Mouse (Mus musculus): Measurements from ENCODE around the gene Invs.

DNA sequence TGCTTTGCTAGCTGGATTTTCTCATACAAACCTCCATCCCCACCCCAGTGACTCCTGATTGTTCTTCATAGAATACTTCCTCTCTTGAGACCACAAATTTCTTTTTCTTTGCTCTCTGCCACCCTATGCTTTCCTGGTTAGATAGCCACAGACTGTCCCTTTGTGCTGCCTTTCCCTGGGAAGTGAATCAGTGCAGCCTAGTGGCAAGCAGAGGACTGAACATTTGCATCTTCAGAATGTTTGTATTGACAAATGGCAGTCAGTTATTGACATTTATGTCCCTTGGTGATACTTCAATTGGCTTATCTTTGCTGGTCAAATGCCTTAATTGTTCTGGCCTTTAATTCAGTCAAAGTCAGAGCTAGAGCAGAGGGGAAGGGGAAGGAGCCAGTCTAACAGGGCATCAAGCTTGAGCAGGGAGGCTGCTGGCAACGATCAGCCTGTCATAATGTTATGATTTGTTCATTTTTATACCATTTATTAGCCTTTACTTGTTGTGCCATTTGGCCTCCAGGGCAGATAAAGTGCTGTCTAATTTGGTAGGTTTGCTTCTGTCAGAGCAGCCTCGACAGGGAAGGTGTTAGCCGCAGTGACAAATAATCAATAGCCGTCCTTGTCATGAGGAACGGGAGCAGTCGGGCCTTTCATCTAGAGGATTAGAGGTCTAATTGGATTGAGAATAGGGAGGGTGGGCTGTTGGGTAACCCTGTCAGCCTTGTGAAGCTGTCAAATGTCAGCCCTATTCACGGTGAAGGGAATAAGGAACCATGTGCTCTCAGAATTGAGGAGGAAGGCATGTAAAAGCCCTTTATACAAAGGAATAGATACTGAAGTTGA, 55.6 kb downstream of the Invs start:
- TF ChIP-seq POLR2A (IDR thresholded peaks at IDR 0.05; ENCODE audit: low read depth, low read length) (no peak), CTCF (IDR thresholded peaks at IDR 0.05; ENCODE audit: extremely low read depth, insufficient read depth, insufficient read length, insufficient replicate concordance) (no peak)
